8 mouse cellular contexts compared by ENCODE assay signal in genomic region chr3:51358660-51359557, GRCm38 (mm10). TPM values are rescaled to one million over a fixed set of nuclear protein-coding genes. Genes with fewer than 3 reads are reported as not detected.
A peak's percentile ranks its signal among the peaks of the same experiment; 100 is the strongest.
DNase-seq lines count a peak whose midpoint lies in the region.

No protein-coding gene starts in this region.

- peak; percentile 93 for DNase-seq in MN1 (ENCODE audit: low spot score)
- peak; percentile 94 for DNase-seq in c-Kit-positive CD71-positive TER-119-positive erythroid progenitor cells, embryonic 14.5 days (ENCODE audit: low spot score)
- DNase-seq in forelimb bud, embryonic 11.5 days (ENCODE audit: low read depth, low spot score) = peak; percentile 89
- peak; percentile 87 for DNase-seq in hindbrain, embryonic 10.5 days (ENCODE audit: low spot score)
- DNase-seq in layer of hippocampus, postnatal 25 days (ENCODE audit: extremely low spot score in 1 of 2, low spot score in 1 of 2) = peak; percentile 53 to 62
- DNase-seq in lung, postnatal 25 days (ENCODE audit: low spot score) = peak; percentile 74
- peak; percentile 76 for DNase-seq in retina, embryonic 14.5 days (ENCODE audit: low spot score)
- peak; percentile 86 for DNase-seq in thymus, postnatal 4 days

- peak overlapping the region; percentile 64 for H3K27ac ChIP-seq in hindbrain, embryonic 10.5 days

- H3K4me1 ChIP-seq in hindbrain, embryonic 10.5 days (replicated peaks) = peaks cover 14% of the 10 kb centered on the region

- under 1% methylated on average over 50 of the region's 50 CpGs for WGBS in hindbrain, embryonic 10.5 days

- H3K36me3 ChIP-seq in hindbrain, embryonic 10.5 days = no peaks in the 10 kb centered on the region

- H3K4me3 ChIP-seq in hindbrain, embryonic 10.5 days = peak overlapping the region; percentile 59

- H3K9me3 ChIP-seq in hindbrain, embryonic 10.5 days = no peaks in the 10 kb centered on the region

- H3K27me3 ChIP-seq in hindbrain, embryonic 10.5 days (ENCODE audit: insufficient read depth, poor library complexity, severe bottlenecking) = peaks cover 30% of the 10 kb centered on the region

RNA-seq across cellular contexts. Expression of gene Elf2, which starts 18.4 kb away (rescaled TPM):
- polyA plus RNA-seq in hindbrain, embryonic 10.5 days (2016; fragmentation: Nextera tagmentation; extraction: Ambion mirVana) = 35.4 and 40.5 TPM in 2 replicates
- 10 to 100 TPM; 41.3 to 44.6 TPM for total RNA-seq in layer of hippocampus, postnatal 25 days (2021)

RNA-seq across cellular contexts. Expression of gene Mgarp, which starts 37.6 kb away (rescaled TPM):
- 7.5 and 11.8 TPM in 2 replicates for polyA plus RNA-seq in hindbrain, embryonic 10.5 days (2016; fragmentation: Nextera tagmentation; extraction: Ambion mirVana)
- total RNA-seq in layer of hippocampus, postnatal 25 days (2021) = under 1 TPM in 1 of 2 experiments, not detected in 1; 0.26 TPM

RNA-seq across cellular contexts. Expression of gene Ndufc1, which starts 49.9 kb away (rescaled TPM):
- 675 and 776 TPM in 2 replicates for polyA plus RNA-seq in hindbrain, embryonic 10.5 days (2016; fragmentation: Nextera tagmentation; extraction: Ambion mirVana)
- total RNA-seq in layer of hippocampus, postnatal 25 days (2021) = 100 to 1,000 TPM; 311 to 356 TPM

RNA-seq across cellular contexts. Expression of gene Naa15, which starts 56.0 kb away (rescaled TPM):
- polyA plus RNA-seq in hindbrain, embryonic 10.5 days (2016; fragmentation: Nextera tagmentation; extraction: Ambion mirVana) = 53.2 and 64.6 TPM in 2 replicates
- total RNA-seq in layer of hippocampus, postnatal 25 days (2021) = 10 to 100 TPM; 41.6 to 48.3 TPM

Comparison
In these comparisons a context has a peak if more than half of its experiments do, and no peak if none do; other contexts are left out.
1. Peak in every context shown above with its lines: DNase-seq, H3K4me3 ChIP-seq and H3K27ac ChIP-seq.